Mouse (Mus musculus) embryo, embryonic 11 days (tissue): ENCODE measurements around the gene Rhoa.
"Not testable (repeated sequence)": the region's sequence is repeated elsewhere in the genome, so short reads cannot be mapped to it uniquely, and the experiment has no call there.

Experiments
- DNase-seq: peaks from one replicate; pipeline ENCODE4 v3.0.0-alpha.2; 2015

The Rhoa gene

DNA sequence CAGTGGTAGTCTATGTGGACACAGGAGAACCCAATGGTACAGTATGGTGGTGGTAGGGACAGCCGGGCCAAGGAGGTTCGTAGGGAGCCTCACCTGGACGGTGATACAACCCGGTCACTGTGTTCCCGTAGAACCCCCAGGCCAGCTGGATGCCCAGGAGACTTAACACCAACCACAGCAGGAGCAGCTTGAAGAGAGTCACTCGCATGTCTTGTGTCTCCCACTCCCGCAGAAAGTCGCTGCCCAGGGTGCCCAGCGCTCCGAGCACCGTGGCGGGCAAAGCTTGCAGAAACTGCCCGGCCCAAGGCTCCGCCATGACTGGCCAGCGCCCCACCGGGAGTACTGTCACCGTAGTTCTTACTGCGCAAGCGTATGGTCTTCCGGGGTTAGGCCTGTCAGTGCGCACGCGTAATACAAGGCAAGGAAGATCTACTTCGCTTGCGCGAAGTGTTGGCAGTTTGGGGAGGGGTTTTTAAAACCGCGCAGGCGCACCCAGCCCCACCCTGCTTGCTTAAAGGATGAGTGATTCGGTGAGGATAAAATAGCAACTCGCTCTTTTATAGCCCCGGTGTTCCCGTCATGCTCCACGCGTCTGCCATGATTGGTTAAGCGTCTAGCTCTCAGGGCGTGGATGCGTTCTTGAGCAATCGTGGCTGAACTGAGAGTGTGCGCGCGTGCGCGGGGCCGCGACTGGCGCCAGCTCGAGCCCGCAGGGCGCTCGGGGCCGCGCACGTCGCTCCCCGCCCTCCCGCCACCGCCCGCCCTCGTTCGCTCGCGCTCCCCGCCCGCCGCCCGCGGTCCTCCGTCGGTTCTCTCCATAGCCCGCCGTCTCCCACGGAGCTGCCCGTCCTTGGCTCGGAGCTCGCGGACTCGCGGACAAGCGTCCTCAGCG is at the start of gene Rhoa, which contains the start of gene Tcta:
Gene Rhoa (plus strand): TSS at position 501 of the 892 bp plus-strand sequence.
Gene Tcta (minus strand): TSS at position 532 of the 892 bp plus-strand sequence.
- peak; percentile 99 for DNase-seq

DNA sequence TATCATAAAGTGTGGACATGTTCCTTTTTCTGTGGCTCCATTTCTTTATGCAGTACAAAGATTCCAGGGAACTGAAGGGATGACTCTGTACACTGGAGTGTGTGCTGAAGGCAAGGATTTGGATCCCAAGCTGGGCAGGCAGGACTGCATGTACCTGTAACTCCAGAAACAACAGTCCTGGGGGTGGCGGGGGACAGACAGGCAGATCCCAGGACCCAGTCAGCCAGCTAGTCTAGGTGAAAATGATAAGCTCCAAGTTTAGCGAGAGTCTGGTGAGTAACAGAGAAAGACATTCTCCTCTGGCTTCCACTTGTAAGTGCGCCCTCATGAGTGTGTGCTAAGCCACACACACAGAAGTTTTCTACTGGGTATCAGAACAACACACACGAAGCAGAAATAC is 45.4 kb upstream of the Rhoa start:
- no peak for DNase-seq

DNA sequence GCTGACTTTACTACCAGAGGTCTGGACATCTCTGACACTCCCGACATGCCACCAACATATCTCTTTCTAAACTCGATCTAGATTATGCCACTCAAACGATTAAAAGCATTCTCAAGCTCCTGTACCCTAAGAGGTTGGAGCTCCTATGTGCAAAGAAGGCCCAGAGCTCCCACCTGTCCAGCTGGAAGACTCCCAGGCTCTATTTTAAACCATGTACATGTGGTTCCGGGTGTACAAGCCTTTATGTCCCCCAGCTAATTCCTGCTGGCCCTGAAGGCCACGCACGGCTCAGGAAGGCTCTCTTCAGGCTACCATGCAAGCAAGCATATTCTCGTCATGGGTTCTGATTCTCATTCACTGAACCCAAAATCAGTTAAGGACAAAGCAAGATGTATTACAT is 44.1 kb upstream of the Rhoa start:
- no peak for DNase-seq

DNA sequence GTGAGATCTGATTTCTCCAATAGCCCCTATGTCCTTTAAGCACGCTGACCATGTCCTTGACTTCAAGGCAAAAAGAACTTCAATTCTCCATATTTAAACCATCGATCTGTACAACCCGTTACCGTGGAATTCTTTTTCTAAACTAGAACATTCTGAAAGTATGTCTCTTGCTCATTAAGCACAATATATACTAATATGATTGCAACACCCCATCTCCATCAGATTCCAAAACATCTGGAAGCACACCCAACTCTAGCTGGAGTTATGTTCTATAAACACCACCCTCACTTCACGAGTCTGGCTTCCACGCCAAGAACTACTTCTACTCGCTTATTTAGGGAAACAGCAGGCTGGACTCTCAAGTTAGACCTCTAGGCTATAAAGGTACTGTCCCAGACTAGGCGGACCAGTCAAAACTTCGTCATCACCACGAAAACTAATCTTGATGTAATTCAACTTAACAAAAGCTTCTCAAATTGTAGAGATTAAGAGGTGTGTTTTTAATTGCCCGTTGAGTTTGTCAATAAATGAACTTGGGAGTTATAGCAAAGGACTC is 43.4 kb upstream of the Rhoa start:
- no peak for DNase-seq

DNA sequence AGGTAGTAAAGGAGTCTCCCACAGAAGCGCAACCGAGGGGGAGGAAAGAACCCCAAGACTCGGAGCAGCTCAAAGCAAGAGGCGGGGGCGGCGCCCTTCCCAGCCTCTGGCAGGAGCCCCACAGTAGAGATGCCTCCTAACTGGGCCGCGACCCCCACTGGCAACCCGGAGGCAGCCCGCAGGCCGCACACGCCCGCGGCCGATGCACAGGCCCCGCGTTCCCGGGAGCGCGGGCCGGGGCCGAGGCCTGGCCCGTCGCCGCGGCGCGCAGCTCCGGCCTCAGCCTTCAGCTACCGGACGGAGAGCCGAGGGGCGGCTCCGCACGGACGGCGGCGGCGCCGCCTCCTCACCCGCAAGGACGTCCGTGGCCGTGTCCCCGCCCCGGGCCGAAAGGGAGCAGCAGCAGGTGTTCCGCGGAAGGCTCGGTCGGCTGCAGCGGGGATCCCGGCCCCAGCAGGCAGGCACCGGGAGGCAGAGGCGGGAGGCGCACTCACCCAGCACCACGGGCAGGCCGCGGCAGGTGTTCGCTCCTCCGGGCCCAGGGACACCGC is 42.7 kb upstream of the Rhoa start:
- peak; percentile 68 for DNase-seq

DNA sequence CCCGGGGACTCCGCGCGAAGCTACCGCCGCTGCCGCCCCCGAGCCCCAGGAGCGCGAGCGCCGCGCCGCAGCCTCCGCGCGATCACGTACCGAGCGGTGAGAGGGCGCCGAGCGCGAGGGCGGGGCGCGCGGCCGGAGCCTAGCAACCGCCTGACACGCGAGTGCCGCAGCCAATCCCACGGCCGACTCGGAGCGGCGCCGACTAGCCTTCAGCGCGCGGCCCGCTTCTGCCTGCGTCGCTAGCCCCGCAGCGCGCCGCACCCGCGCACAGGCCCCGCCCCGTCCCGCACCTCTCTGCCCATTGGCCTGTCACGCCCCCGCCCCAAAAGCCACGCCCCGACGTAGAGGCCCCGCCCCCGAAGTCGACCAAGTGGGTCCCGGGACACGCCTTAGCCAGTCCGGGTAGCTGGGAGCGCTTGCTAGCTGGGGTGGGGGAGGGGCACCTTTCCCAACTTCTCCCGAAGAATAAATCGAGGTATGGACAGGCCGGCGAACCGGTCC is 42.2 kb upstream of the Rhoa start, which contains the start of gene Dag1:
Gene Dag1 (minus strand): TSS at position 269 of the 501 bp plus-strand sequence.
- DNase-seq, result peak; percentile 99

DNA sequence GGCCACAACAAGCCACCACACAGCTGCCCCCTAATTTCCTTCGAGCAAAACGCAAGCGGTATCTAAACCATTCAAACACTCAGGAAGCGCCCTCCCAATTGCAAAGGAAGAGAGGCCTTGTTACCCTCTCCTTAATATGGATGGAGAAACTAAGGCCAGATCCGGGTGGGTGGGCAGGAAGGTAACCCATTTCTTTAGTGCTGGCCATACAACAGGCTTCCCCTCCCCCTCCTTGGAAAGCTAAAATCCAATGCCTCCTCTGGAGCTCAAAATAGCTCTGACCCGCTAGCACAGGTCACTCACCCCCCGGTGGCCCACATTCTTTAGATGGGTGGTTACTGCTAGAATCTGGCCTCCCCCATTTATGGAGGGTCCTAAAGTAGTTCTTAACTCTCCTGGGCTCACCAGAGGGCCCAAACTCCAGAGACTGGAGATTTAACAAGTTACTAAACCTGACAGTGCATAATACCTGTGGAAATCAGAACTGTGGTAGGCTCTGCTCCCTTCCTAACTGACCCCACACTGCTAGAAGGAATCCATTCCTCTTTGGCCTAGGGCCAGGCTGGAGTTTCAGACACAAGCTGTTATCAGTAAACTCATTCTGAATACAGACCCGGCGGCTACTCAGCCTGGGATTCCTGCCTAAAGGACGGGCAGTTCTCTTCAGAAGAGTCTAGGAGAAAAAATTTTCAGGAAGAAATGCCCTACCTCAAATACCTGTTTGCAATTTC is 41.6 kb upstream of the Rhoa start:
- DNase-seq, result peak; percentile 40

DNA sequence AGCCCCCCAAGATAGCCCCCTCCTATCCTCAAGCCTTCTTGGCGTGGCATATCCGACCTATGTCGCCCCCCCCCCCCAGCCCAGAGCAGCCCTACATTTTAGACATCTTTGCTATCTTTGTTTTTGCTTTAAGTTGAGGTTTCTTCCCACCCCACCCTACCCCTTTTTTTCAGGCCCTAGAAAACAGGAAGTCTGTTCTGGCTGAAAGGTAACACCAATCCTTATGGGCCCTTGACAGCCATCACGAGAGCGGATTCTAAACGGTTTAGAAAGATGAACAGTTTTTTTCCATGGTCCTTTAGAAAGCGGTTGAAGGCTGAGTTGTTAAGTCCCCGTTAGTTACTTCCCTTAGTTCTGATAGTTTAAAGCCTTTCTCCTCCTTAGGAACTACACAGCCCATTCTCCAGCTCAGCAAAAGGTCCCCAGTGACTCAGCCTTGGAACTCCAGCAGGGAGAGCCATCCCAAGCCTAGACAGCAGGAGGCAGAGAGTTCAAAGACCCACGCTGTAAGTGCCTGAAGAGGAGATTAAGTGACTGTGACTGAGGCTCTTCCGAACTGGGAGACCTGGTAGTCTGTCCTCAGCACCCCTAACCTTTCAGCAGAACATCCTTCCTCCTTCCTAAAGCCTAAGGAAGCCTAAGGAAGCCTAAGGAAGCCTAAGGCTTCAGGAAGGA is 39.5 kb upstream of the Rhoa start:
- no peak for DNase-seq

DNA sequence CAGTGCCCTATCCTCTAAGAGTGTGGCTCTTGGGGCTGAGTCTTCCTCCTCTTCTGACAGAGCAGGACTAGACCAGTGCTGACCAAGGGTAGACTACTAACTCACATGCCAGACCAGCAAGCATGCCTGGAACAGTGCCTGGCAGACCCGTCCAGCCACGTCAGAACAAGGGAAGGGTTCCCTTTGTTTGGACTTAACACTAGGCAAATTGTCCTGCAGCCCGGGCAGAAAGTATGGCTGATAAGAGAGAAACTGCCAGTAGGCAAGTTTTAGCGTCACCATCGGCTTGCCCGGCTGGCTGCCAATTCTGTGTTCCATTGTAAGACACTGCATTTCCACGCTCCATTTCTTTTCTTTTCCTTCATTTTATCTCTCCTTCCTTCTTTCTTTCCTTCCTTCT is 38.2 kb upstream of the Rhoa start:
- no peak for DNase-seq

DNA sequence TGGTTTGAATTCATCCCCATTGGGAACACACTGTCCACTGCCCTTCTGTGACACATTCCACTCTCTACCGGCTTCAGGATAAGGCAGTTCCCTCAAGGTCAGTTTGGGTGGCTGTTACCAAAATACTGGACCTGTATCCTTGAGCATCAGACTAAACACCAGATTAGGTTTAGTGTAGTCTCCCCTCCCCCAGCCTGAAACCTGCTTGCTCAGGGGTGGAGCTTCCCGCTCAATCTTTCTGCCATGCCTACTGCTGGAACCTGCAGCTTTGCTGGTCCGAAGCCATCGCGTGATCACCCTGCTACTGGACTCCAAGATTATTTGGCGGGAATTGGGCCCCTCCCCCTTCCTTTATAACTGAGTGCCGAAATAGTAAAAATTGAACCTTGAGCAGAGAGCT is 37.2 kb upstream of the Rhoa start:
- DNase-seq, result not testable (repeated sequence)

DNA sequence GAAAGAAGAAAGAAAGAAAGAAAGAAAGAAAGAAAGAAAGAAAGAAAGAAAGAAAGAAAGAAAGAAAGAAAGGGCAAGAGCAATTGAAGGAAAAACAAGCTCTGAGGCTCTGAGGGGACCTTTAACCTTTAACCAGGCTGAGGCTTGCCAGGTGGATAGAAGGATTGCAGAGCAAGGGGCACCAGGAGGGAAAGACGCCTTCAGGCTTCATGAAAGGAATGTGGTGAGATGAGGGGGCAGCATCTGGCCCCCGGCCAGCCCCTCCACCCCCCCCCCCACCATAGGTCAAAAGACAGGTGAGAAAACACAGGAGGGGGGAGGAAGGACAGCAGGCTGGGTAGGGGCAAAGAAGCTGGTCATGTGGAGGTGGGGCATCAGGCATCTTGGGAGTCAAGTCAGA is 34.0 kb upstream of the Rhoa start:
- DNase-seq, result no peak

DNA sequence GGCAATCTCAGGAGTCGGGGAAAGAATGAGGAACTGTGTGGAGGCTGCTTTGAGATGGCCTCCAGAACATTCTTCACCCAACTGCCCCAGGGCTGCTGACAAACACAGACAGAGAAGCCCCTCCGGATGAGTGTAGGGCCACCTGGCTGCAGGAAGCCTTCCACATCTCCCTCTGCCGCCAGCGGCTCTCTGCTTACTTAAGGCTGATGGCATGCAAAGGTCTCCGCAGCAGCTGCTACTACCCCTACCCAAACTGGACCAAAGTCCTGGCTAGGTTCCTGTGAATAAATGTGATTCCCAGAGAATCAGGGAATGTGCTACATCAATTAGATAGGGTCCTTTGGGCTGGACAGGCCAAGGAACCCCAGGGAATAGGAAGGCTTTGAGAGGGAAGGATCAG is 33.2 kb upstream of the Rhoa start:
- DNase-seq, result no peak

DNA sequence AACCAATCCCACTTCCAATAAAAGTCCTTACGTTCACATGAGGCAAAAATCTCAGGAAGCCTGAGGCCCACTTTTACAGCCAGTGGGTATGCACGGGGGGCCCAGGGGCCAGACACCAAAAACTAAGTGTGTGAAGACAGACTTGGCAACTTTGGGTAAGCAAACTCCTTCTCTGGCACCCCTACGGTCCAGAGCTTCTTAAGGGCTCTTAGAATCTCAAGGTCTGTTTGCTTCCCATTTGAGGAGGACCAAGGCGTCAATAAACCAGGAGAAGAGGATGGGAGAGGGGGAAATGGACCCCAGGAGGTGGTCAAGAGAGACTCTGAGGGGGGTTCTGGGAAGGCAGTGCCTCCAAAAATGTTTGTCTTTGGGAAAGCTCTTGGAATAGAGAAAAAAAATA is 32.4 kb upstream of the Rhoa start:
- DNase-seq, result no peak

DNA sequence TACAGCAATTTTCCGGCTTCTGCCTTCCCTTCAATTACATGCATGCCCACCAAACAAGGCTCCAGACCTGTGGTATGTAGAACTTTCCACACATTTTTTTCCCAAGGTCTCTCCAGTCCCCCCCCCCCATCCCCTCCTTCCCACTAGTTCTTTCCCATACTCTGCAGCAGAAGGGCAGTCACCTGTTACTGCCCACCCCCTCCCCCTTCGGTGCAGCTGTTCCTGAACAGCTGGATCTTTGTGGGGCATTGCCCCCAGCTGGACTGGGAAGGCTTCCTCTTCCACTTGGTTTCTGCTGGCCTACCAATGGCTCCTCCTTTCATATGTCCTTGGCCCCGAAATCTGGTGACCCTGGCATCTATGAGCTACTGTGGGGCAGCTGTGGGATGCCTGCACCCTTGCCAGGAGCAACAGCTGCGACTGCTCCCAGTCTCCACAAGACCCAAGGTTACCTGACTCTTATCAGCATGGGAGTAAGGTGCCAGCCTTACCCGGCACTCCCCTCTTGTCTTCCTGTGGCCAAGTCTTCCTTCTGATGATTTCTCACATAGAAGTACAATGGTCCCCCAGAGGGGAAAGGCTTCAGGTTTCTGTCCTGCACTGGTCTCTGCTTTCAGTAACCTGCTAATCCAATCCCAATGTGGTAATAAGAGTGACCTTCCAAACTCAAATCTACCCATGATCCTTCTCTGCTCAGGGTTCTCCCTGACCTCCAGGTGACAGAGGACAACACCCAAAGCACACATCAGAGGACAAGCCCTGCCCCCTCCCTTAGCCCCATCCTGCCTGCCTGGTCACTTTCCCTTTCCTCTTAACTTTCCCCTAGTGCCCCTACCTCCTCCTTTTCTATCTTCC is 31.2 kb upstream of the Rhoa start:
- DNase-seq, result no peak

DNA sequence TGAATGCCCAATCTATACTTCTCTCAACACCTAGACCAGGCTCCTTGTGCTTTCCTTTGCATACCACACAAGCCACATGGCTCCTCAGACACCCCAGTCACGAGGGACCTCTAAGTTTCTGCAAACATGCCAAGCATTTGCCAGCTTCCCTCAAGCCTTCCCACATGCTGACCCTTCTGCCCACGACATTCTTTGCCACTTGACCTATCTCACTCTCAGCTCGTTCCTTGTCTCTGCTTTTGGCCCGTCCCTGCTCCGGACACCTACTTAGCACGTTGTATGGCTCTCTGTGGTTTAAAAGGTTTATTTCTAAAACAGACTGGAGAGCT is 30.6 kb upstream of the Rhoa start:
- DNase-seq, result no peak

DNA sequence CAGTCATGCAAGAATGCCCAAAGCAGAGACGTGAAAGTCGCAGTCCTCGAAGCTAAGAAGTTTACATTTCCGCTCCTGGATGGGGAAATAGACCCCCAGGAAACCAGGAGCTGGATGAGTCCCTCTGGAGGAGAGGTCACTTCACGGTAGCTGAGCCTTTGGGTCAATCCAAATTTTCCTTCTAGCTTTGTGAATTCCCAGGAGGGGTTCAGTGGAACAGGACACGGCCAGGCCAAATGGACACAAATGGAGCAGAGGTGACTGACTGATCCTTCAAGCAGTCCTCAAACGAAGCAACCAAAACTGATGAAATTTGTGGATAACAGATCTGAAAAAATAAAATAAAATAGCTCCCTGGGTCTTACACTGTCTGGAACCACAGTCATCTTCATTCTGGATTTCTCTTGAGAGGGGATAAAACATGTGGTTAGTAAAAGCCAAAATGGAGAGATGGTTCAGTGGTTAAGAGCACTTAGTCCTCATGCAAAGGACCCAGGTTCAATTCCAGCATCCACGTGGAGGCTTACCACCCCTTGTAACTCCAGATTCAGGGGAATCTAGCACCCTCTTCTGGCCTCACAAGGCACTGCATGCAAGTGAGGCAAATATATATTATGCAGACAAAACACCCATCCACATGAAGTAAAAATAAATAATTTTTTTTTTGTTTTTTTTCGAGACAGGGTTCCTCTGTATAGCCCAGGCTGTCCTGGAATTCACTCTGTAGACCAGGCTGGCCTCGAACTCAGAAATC is 27.1 kb upstream of the Rhoa start:
- peak; percentile 51 for DNase-seq

DNA sequence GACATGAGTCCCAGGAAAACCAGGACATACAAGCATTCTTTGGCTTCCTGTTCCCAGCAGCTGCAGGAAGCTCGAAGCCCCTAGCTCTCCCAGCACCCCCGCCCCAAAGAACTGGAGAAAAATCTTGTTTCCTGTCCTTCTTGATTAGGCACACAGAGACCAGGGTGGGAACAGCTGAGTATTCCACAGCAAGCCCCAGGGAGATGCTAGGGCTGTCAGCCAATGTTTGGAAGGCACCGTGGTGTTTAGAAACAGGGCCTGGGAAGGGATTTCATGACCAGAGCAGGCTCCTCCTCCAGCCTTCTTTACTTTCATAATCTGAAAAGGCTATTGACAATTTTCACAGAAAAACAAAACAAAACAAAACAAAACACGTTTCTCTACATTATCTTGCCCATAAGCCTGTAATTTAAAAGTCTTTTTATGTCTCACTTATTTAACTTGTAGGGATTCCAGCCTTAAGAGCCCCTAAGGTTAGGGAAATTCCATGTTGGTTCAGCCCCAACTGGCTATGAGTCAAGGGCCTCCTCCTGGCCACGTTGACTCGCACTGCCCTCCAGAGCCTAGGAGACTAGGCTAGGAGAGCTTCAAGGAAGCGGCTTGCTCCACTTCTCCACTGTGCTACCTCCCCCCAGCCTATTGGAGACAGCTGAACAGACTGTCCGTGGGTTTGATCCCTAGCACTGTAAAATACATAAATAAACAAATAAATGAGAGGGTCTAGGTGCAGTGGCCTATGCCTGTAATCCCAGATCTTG is 25.7 kb upstream of the Rhoa start:
- DNase-seq, result no peak

DNA sequence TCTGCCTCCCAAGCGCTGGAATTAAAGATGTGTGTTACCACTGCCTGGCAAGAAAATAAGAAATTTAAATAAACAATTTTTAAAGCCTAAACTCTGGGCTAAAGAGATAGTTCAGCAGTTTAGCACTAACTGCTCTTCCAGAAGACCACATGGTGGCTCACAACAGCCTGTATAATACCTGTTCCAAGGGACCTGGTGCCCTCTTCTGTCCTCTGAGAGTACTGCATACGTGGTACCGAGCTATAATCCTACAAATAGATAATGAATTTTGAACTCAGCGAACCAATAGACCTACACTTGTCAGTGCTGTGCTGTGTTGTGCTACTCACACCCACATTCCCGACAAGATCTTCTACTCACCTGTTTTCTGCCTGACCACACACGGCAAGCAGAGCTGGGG is 21.5 kb upstream of the Rhoa start:
- peak; percentile 80 for DNase-seq

DNA sequence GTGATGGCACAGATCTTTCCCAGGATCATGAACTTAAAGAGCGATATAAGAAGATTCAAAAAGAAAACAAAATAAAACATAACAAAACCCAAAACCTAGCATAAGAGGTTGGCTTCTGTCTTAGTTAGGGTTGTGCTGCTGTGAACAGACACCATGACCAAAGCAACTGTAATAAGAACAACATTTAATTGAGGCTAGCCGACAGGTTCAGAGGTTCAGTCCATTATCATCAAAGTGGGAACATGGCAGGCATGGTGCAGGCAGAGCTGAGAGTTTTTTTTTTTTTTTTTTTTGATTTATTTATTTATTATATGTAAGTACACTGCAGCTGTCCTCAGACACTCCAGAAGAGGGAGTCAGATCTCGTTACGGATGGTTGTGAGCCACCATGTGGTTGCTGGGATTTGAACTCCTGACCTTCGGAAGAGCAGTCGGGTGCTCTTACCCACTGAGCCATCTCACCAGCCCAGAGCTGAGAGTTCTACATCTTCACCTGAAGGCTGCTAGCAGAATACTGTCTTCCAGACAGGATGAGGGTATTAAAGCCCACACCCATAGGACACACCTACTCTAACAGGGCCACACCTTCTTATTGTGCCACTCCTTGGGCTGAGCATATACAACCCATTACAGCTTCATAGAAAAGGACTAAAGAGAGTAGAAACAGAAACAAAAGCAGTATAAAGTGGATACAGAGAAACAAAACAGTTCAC is 18.2 kb upstream of the Rhoa start:
- DNase-seq, result not testable (repeated sequence)

DNA sequence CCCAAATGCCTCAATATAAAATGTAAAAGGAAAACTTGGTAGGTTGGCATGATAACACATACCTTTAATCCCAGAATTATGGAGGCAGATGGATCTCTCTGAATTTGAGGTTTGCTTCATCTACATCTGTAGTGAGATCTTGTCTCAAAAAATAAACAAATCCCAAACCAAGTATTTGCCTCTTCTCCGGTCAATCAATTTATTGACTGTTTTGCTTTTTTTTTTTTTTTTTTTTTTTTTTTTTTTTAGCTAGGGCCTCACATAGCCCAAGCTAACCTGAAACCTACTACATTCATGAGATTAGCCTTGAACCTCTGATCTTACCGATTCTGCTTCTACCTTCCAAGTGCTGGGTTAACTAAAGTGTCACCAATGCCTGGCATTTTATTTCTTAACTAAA is 16.6 kb upstream of the Rhoa start:
- no peak for DNase-seq
